Mouse (Mus musculus) midbrain, embryonic 11.5 days (tissue): ENCODE data around the gene Gm10352. TPM values are rescaled to one million over a fixed set of nuclear protein-coding genes. Genes with fewer than 3 reads are reported as not detected.
"Not testable (repeated sequence)": the region's sequence is repeated elsewhere in the genome, so short reads cannot be mapped to it uniquely, and the experiment has no call there.

ENCODE experiments used
- ATAC-seq: fragments of 200-750 bp; cut with Nextera tagmentation; 2 replicates; pipeline ENCODE4 v1.8.0; 2017; ENCODE audit warnings: moderate TSS enrichment, moderate library complexity; ENCODE audit not compliant: low FRiP score
- DNase-seq: peaks from one replicate; pipeline ENCODE4 v3.0.0; 2015; ENCODE audit warnings: low spot score; ENCODE audit errors: missing footprints
- H3K27ac ChIP-seq: fragments of 300-500 bp; sonication (generic); 2 replicates; pipeline ENCODE4 v1.5.1; 2014; ENCODE audit warnings: low read depth, low read length
- H3K27me3 ChIP-seq: fragments of 300-500 bp; sonication (generic); 2 replicates; pipeline ENCODE4 v1.6.1; 2014; ENCODE audit warnings: mild to moderate bottlenecking, low read length, moderate library complexity, mixed read lengths; ENCODE audit not compliant: control insufficient read depth, insufficient read depth
- H3K36me3 ChIP-seq: fragments of 300-500 bp; sonication (generic); 2 replicates; pipeline ENCODE4 v1.6.1; 2014; ENCODE audit warnings: mild to moderate bottlenecking, low read length, moderate library complexity, mixed read lengths; ENCODE audit not compliant: control insufficient read depth, insufficient read depth
- H3K4me1 ChIP-seq: fragments of 300-500 bp; sonication (generic); 2 replicates; pipeline ENCODE4 v1.6.1; 2014; ENCODE audit warnings: low read length; ENCODE audit not compliant: control insufficient read depth, insufficient read depth
- H3K4me2 ChIP-seq: fragments of 300-500 bp; sonication (generic); 2 replicates; pipeline ENCODE4 v1.6.1; 2014; ENCODE audit warnings: mild to moderate bottlenecking, moderate library complexity
- H3K4me3 ChIP-seq: fragments of 300-500 bp; sonication (generic); 2 replicates; pipeline ENCODE4 v1.5.1; 2014; ENCODE audit warnings: low read depth, low read length
- H3K9ac ChIP-seq: fragments of 300-500 bp; sonication (generic); 2 replicates; pipeline ENCODE4 v1.6.1; 2014; ENCODE audit warnings: low read length
- H3K9me3 ChIP-seq: fragments of 300-500 bp; sonication (generic); 2 replicates; pipeline ENCODE4 v1.6.1; 2016; ENCODE audit warnings: low read length; ENCODE audit not compliant: control insufficient read depth
- WGBS: fragments of 180-500 bp; shearing (Covaris S2); extraction: QIAGEN DNeasy Blood & Tissue Kit; methylation state at CpG from one replicate; pipeline ENCODE4 v1.1.7; 2014; 5-methylcytosine and 5-hydroxymethylcytosine counted together
- polyA plus RNA-seq: library from polyadenylated mRNA; unstranded; fragments of >200 nt; fragmentation: Nextera tagmentation; extraction: Ambion mirVana; gene quantifications from 2 replicates; pipeline ENCODE4 v1.2.1, GENCODE M21; 2014

Gene Gm10352
- not detected in 2 replicates for polyA plus RNA-seq

DNA sequence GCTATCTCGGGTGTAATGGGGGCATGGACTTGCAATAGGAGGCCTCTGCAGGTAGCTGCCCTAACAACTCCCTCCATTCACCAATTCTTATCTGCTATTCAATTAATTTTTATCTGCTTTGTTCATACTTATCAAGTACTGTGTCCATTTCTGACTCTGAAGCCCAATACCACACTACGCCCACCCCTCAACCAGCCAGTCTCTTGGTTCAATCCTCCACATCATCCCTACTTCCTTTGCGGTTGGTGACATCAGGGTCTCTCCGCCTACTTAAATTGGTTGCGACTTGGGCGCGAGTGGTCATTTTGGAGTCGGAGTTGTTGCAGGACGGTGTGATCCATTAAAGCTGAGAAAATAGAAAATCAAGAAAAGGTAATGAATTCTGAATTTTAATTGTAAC, at the start of gene Gm10352:
Gene Gm10352 (plus strand): TSS at position 301 of the 400 bp plus-strand sequence.
- H3K9ac ChIP-seq, ATAC-seq, H3K9me3 ChIP-seq, H3K4me2 ChIP-seq, H3K4me1 ChIP-seq, H3K27ac ChIP-seq, H3K27me3 ChIP-seq, H3K4me3 ChIP-seq, H3K36me3 ChIP-seq, DNase-seq: not testable (repeated sequence)
- WGBS = no CpG with 5 or more reads among the region's 9 CpGs

DNA sequence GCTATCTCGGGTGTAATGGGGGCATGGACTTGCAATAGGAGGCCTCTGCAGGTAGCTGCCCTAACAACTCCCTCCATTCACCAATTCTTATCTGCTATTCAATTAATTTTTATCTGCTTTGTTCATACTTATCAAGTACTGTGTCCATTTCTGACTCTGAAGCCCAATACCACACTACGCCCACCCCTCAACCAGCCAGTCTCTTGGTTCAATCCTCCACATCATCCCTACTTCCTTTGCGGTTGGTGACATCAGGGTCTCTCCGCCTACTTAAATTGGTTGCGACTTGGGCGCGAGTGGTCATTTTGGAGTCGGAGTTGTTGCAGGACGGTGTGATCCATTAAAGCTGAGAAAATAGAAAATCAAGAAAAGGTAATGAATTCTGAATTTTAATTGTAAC, 31.5 kb downstream of the Gm10352 start, which contains the start of gene Gm29289:
Gene Gm29289 (plus strand): TSS at position 301 of the 400 bp plus-strand sequence.
- H3K27ac ChIP-seq, H3K9ac ChIP-seq, H3K4me1 ChIP-seq, H3K9me3 ChIP-seq, H3K36me3 ChIP-seq, H3K4me3 ChIP-seq, DNase-seq, H3K4me2 ChIP-seq, H3K27me3 ChIP-seq, ATAC-seq: not testable (repeated sequence)
- no CpG with 5 or more reads among the region's 9 CpGs for WGBS

Other genes with a start within 250 kb of the Gm10352 start
- not detected in 2 replicates for gene Sry, start 237.3 kb upstream of the Gm10352 start, polyA plus RNA-seq
- not detected in 2 replicates for gene H2al2b, start 180.3 kb upstream of the Gm10352 start, polyA plus RNA-seq
- gene Gm4064, start 104.8 kb upstream of the Gm10352 start, polyA plus RNA-seq = not detected in 2 replicates
- not detected in 2 replicates for gene Rbmy, start 70.3 kb upstream of the Gm10352 start, polyA plus RNA-seq
- gene Gm10256, start 70.3 kb upstream of the Gm10352 start, polyA plus RNA-seq = not detected in 2 replicates
- not detected in 2 replicates for gene Gm29289, start 31.6 kb downstream of the Gm10352 start, polyA plus RNA-seq